Mouse (Mus musculus) adrenal gland, adult (tissue): Measurements from ENCODE around the gene Phf1.

Experiments
- DNase-seq, 2 experiments: peaks; one replicate each; pipeline ENCODE4 v3.0.0; 2022 to 2023; ENCODE audit warnings: low spot score in 1 of 2; ENCODE audit not compliant: inconsistent age in 2 of 2

Phf1 gene

GRCm38 (mm10) chr17:26933419-26933818 is 567 bp downstream of the Phf1 start:
- no peak for DNase-seq

- peak in 1 of 2 experiments; percentile 49 for DNase-seq
These were observed 1.3 kb downstream of the Phf1 start for GRCm38 (mm10) chr17:26933885-26934827.

DNA sequence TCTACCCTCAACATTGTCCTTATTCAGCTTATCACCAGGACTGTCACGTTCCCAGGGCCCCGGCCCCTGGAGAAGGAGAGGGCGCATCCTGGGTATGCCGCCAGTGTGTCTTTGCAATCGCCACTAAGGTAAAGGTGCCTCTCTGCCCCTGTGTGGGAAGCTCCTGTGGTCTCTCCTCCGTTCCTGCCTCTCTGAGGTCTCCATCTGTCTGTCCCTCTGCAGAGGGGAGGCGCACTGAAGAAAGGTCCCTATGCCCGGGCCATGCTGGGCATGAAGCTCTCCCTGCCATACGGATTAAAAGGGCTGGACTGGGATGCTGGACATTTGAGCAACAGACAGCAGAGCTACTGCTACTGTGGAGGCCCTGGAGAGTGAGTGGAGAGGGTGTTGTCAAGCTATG is 2.2 kb downstream of the Phf1 start:
- peak in 1 of 2 experiments; percentile 31 for DNase-seq

- peak in 1 of 2 experiments; percentile 31 for DNase-seq
These were observed 3.6 kb downstream of the Phf1 start for GRCm38 (mm10) chr17:26936453-26936852.

GRCm38 (mm10) chr17:26936921-26937695 is 4.3 kb downstream of the Phf1 start:
- peak; percentile 28 to 32 for DNase-seq

- DNase-seq: peak in 1 of 2 experiments; percentile 65
These were observed 5.2 kb downstream of the Phf1 start for GRCm38 (mm10) chr17:26937883-26938695.

DNA sequence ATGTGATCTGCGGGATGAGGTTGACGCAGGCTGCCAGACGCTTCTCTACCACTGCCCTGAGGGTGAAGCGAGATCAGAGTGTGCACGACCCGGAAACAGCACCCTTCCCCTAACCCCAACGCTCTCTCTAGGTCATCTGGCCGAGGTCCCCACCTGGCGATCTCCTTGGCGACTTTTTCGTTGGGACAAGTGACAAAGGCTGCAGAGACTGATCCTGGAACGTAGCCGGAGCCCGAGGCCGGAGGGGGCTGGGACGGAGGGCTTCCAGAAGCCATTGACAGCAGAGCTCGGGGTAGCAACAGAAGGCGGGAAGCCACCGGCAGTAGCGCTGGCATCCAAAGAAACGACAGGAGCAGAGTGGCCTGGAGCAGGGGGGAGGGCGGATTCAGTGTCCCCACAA is 5.9 kb downstream of the Phf1 start:
- peak; percentile 67 to 82 for DNase-seq

- peak; percentile 100 for DNase-seq
These were observed 6.5 kb downstream of the Phf1 start, which contains the start of gene Cuta for GRCm38 (mm10) chr17:26939178-26939972. TSS of gene Cuta (minus strand) at chr17:26939569.

GRCm38 (mm10) chr17:26939973-26940300 is 7.1 kb downstream of the Phf1 start:
- DNase-seq: no peak

- DNase-seq: peak; percentile 55 to 76
These were observed 8.4 kb downstream of the Phf1 start, which contains the start of gene Syngap1 for GRCm38 (mm10) chr17:26941031-26941789. TSS of gene Syngap1 (plus strand) at chr17:26941253.

GRCm38 (mm10) chr17:26941841-26942570 is 9.2 kb downstream of the Phf1 start:
- DNase-seq: no peak

DNA sequence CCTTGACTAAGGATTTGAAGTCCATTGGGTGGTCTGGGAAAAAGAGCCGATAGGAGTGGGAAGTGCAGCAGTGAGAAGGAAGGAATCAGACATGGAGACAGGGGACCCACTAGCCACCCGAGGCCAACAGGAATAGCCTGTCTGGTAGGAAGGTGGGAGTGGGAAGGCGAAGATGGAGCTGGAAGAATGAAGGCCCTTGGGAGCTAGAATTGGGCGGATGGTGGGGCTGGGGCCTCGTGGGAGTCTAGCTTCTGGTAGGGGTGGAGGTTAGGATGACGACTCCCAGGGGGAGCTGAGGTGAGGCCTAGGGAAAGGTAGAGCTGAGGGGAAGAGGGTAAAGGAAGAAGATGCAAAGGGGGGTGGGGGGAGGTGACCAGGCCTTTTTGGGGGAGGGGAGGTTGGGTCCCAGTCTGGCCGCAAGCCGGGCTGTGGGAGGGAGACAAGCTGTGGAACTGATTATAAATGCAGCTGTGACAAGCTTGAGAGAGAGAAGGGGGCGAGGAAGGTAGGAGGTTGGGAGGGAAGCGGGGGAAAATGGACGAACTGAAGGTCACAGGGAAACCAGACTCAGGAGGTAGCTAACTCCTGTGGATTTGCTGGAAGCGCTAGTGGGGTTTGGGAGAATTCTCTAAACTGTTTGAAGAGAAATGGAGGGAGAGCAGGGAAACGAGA is 13.1 kb downstream of the Phf1 start:
- no peak for DNase-seq

DNA sequence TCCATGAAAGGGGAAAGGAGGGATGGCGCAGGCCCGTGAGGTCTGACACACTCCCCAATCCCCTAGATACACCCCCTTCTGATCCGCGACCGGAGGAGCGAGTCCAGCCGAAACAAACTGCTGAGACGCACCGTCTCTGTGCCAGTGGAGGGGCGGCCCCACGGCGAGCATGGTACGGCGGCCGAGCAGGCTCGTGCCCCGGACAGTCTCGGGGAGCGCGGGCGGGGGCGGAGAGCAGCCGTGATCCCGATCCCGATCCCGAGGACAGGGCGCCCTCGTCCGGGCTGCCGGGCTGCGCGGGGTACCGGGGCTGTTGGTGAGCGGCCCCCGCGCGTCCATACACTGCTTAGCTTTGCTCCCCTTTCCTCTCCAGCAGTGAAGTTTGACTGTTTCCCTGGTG is 13.7 kb downstream of the Phf1 start:
- peak; percentile 91 to 95 for DNase-seq

DNA sequence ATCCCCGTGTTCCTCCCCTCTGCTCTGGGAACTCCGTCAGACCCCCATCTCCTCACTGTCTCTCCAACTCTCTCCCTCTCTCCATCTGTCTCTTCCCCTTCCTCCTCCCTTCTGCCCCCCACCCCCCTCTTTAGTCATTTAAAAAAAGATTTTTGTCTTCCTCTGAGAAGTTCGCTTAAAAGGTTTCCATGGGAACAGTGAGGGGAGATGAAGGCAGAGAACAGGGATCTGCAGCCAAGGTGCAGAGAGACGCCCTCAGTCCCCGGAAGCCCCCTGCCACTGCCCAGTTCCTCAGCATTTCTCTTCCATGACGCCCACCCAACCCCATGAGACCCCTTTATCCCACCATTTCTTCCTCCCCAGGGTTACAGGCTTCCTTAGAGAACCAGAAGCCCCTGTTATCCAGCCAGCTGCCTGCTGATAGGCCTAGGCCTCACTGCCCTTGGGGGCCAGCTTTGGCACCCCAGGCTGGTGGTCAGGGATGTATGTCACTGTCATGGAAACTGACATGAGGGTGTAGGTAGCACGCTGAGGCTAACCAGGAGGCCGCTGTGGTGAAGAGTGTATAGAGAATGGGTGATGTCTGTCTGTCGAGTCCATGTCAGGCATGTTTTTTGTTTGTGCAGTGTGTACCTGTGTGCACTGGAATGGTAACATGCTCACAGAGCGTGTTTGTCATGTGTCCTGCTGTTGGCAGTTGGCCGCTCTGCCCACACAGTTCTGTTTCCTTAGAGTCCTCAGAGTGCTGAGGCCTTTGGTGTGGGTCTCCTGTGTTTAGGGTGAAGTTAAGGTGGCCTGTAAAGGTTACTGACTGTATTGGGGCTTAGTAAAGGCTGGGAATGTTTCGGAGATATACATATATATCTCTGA is 14.6 kb downstream of the Phf1 start:
- DNase-seq: peak in 1 of 2 experiments; percentile 53

- peak; percentile 74 to 89 for DNase-seq
These were observed 15.6 kb downstream of the Phf1 start for GRCm38 (mm10) chr17:26948316-26949050.

DNA sequence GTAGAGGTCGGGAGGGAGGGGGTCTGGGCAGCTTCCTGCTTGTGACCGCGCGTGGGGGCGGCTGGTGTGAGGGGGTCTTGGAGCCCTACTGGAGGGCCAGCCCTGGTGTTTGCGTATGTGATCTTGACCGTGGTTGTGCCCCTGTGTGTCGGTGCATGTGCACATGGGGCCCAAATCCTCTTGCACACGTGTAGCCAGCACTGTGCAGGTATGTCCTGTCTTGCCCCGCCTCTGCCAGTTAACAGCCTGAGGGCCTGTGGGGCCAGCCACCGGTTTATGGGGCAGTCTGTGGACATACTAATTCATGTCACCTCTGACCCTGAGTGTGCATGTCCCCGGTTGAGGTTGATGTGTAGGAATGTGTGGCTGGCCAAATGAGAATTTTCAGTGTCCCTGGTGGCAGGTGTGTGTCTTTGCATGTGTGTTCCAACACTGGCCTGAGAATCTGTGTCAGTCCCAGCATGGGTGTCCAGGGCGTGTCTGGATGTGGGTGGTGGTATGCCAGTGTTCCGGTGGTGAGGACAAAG is 16.3 kb downstream of the Phf1 start:
- DNase-seq: peak in 1 of 2 experiments; percentile 57
